ENCODE assay signal across 16 mouse cellular contexts in genomic region chr7:16128344-16128743, GRCm38 (mm10). TPM values are rescaled to one million over a fixed set of nuclear protein-coding genes. Genes with fewer than 3 reads are reported as not detected.
DNase-seq lines count a peak whose midpoint lies in the region; ATAC-seq and TF ChIP-seq lines count a peak whose summit lies in the region.
"Had no signal": no experiment of that assay in that cellular context is flagged by ENCODE, and none has a peak within 500 bp of the region (broad histone marks: within the 10 kb centered on the region; RNA-seq: fewer than 3 reads in every experiment).

No protein-coding gene starts in this region.

- peaks cover 12% of the 10 kb centered on the region; the same call in 1 of the 2 replicates for H3K4me1 ChIP-seq in heart, postnatal 0 days (ENCODE audit: control insufficient read depth, insufficient read depth)
- H3K4me1 ChIP-seq in heart, embryonic 10.5 days = peaks cover 38% of the 10 kb centered on the region
- H3K4me1 ChIP-seq in midbrain, postnatal 0 days (ENCODE audit: insufficient read depth, low read length) = peaks cover 14% of the 10 kb centered on the region
- H3K4me1 ChIP-seq in midbrain, embryonic 10.5 days = peaks cover 45% of the 10 kb centered on the region

- TF ChIP-seq EP300 in heart, postnatal 0 days (IDR thresholded peaks at IDR 0.05; ENCODE audit: low read depth) = no peak

- peaks cover 18% of the 10 kb centered on the region; the same call in 1 of the 2 replicates for H3K36me3 ChIP-seq in heart, postnatal 0 days (replicated peaks; ENCODE audit: control insufficient read depth, insufficient read depth, low read length)
- H3K36me3 ChIP-seq in heart, embryonic 10.5 days = peaks cover 35% of the 10 kb centered on the region
- H3K36me3 ChIP-seq in midbrain, postnatal 0 days (ENCODE audit: insufficient read depth, low read length) = peaks cover 25% of the 10 kb centered on the region
- peaks cover 10% of the 10 kb centered on the region; the same call in 1 of the 2 replicates for H3K36me3 ChIP-seq in midbrain, embryonic 10.5 days

- H3K27me3 ChIP-seq in heart, postnatal 0 days (ENCODE audit: control insufficient read depth, insufficient read depth, low read length) = no peaks in the 10 kb centered on the region
- H3K27me3 ChIP-seq in heart, embryonic 10.5 days (ENCODE audit: insufficient read depth, poor library complexity, severe bottlenecking) = peaks cover 25% of the 10 kb centered on the region; the same call in 1 of the 2 replicates
- no peaks in the 10 kb centered on the region for H3K27me3 ChIP-seq in midbrain, postnatal 0 days (ENCODE audit: insufficient read depth, low read length)
- H3K27me3 ChIP-seq in midbrain, embryonic 10.5 days (ENCODE audit: low read depth, poor library complexity, severe bottlenecking) = peaks cover 19% of the 10 kb centered on the region

- H3K27ac ChIP-seq in heart, postnatal 0 days (ENCODE audit: low read depth) = no peak overlapping the region
- H3K27ac ChIP-seq in heart, embryonic 10.5 days = no peak overlapping the region
- no peak overlapping the region for H3K27ac ChIP-seq in midbrain, postnatal 0 days (ENCODE audit: low read depth, low read length)
- no peak overlapping the region for H3K27ac ChIP-seq in midbrain, embryonic 10.5 days (replicated peaks)
- H3K27ac ChIP-seq: liver, embryonic 14.5 days had no signal

- peak; percentile 21 for DNase-seq in heart, postnatal 0 days (ENCODE audit: low spot score)
- DNase-seq in heart, embryonic 10.5 days (ENCODE audit: low spot score) = no peak
- DNase-seq in midbrain, postnatal 0 days (ENCODE audit: low spot score) = peak; percentile 38
- no peak for DNase-seq in midbrain, embryonic 10.5 days (ENCODE audit: low spot score)
- DNase-seq in cerebellum, adult 11-12 months = peak; percentile 96
- peak; percentile 96 for DNase-seq in cerebellum, adult 9-11 months
- no peak for DNase-seq in frontal cortex, postnatal 36 days (ENCODE audit: low spot score in 2 of 2)
- no peak for DNase-seq in c-Kit-positive CD71-positive TER-119-positive erythroid progenitor cells, embryonic 14.5 days (ENCODE audit: low spot score)
- DNase-seq: kidney, adult 9 months; retina, postnatal 1 day had no signal

- H3K9ac ChIP-seq in heart, postnatal 0 days (replicated peaks; ENCODE audit: low read depth, low read length) = no peak overlapping the region
- H3K9ac ChIP-seq in midbrain, postnatal 0 days (replicated peaks; ENCODE audit: low read length, poor library complexity, severe bottlenecking) = no peak overlapping the region
- H3K9ac ChIP-seq: liver, embryonic 14.5 days had no signal

- no peak overlapping the region for H3K4me3 ChIP-seq in heart, postnatal 0 days (ENCODE audit: low read depth, low read length)
- no peak overlapping the region for H3K4me3 ChIP-seq in heart, embryonic 10.5 days
- no peak overlapping the region for H3K4me3 ChIP-seq in midbrain, postnatal 0 days (ENCODE audit: low read depth, low read length)
- no peak overlapping the region for H3K4me3 ChIP-seq in midbrain, embryonic 10.5 days
- H3K4me3 ChIP-seq: megakaryocyte, embryonic 14.5 days had no signal

- no peaks in the 10 kb centered on the region for H3K9me3 ChIP-seq in heart, postnatal 0 days (replicated peaks; ENCODE audit: control insufficient read depth, low read length)
- H3K9me3 ChIP-seq in heart, embryonic 10.5 days = no peaks in the 10 kb centered on the region
- H3K9me3 ChIP-seq in midbrain, postnatal 0 days (ENCODE audit: low read length) = no peaks in the 10 kb centered on the region
- no peaks in the 10 kb centered on the region for H3K9me3 ChIP-seq in midbrain, embryonic 10.5 days (replicated peaks)
- H3K9me3 ChIP-seq: forebrain, embryonic 10.5 days; megakaryocyte, embryonic 14.5 days had no signal

- no peak for ATAC-seq in heart, postnatal 0 days (ENCODE audit: insufficient read depth, low read depth)
- no peak for ATAC-seq in midbrain, postnatal 0 days (ENCODE audit: low FRiP score)
- ATAC-seq: CD4-positive, CD25-positive, alpha-beta regulatory T cell, adult 4 months; lung, postnatal 0 days had no signal

- WGBS in heart, postnatal 0 days = 44% methylated on average over 6 of the region's 6 CpGs
- WGBS in heart, embryonic 10.5 days = 70% methylated on average over 6 of the region's 6 CpGs
- WGBS in midbrain, postnatal 0 days = 79% methylated on average over 6 of the region's 6 CpGs
- WGBS in midbrain, embryonic 10.5 days = 89% methylated on average over 6 of the region's 6 CpGs

- no peak for TF ChIP-seq CTCF in heart, postnatal 0 days (IDR thresholded peaks at IDR 0.05; ENCODE audit: low read depth)
- TF ChIP-seq CTCF in midbrain, postnatal 0 days (IDR thresholded peaks at IDR 0.05) = no peak

- no peak overlapping the region for H3K4me2 ChIP-seq in heart, postnatal 0 days (ENCODE audit: low read depth, low read length)
- no peak overlapping the region; the same call in 1 of the 2 replicates for H3K4me2 ChIP-seq in midbrain, postnatal 0 days (ENCODE audit: low read depth, low read length, poor library complexity, severe bottlenecking)

RNA-seq across cellular contexts. Expression of gene Slc8a2, which starts 1.3 kb away (rescaled TPM):
- total RNA-seq in heart, postnatal 0 days (2014; rRNA removed; ENCODE audit: low replicate concordance) = 0.57 and 1.2 TPM in 2 replicates
- polyA plus RNA-seq in heart, postnatal 0 days (2015; fragmentation: Nextera tagmentation; extraction: Ambion mirVana) = 0.03 and 0.05 TPM in 2 replicates
- polyA plus RNA-seq in heart, embryonic 10.5 days (2016; fragmentation: Nextera tagmentation; extraction: Ambion mirVana) = 0.24 and 0.28 TPM in 2 replicates
- 64.2 and 76.0 TPM in 2 replicates for total RNA-seq in midbrain, postnatal 0 days (2014; rRNA removed)
- 0.96 and 1.1 TPM in 2 replicates for polyA plus RNA-seq in midbrain, postnatal 0 days (2015; fragmentation: Nextera tagmentation; extraction: Ambion mirVana)
- 0.21 and 0.25 TPM in 2 replicates for polyA plus RNA-seq in midbrain, embryonic 10.5 days (2016; fragmentation: Nextera tagmentation; extraction: Ambion mirVana)
- total RNA-seq: MEL had no signal
- polyA plus RNA-seq: CD4-positive, CD25-positive, alpha-beta regulatory T cell, adult 4 months had no signal

RNA-seq across cellular contexts. Expression of gene Kptn, which starts 8.6 kb away (rescaled TPM):
- 40.1 and 45.1 TPM in 2 replicates for total RNA-seq in heart, postnatal 0 days (2014; rRNA removed; ENCODE audit: low replicate concordance)
- polyA plus RNA-seq in heart, postnatal 0 days (2015; fragmentation: Nextera tagmentation; extraction: Ambion mirVana) = 26.2 and 27.1 TPM in 2 replicates
- polyA plus RNA-seq in heart, embryonic 10.5 days (2016; fragmentation: Nextera tagmentation; extraction: Ambion mirVana) = 31.6 and 34.9 TPM in 2 replicates
- total RNA-seq in midbrain, postnatal 0 days (2014; rRNA removed) = 42.5 and 44.1 TPM in 2 replicates
- polyA plus RNA-seq in midbrain, postnatal 0 days (2015; fragmentation: Nextera tagmentation; extraction: Ambion mirVana) = 35.9 and 36.7 TPM in 2 replicates
- polyA plus RNA-seq in midbrain, embryonic 10.5 days (2016; fragmentation: Nextera tagmentation; extraction: Ambion mirVana) = 28.8 and 30.6 TPM in 2 replicates

RNA-seq across cellular contexts. Expression of gene Napa, which starts 30.1 kb away (rescaled TPM):
- total RNA-seq in heart, postnatal 0 days (2014; rRNA removed; ENCODE audit: low replicate concordance) = 259 and 452 TPM in 2 replicates
- polyA plus RNA-seq in heart, postnatal 0 days (2015; fragmentation: Nextera tagmentation; extraction: Ambion mirVana) = 144 and 154 TPM in 2 replicates
- polyA plus RNA-seq in heart, embryonic 10.5 days (2016; fragmentation: Nextera tagmentation; extraction: Ambion mirVana) = 182 and 196 TPM in 2 replicates
- total RNA-seq in midbrain, postnatal 0 days (2014; rRNA removed) = 375 and 403 TPM in 2 replicates
- polyA plus RNA-seq in midbrain, postnatal 0 days (2015; fragmentation: Nextera tagmentation; extraction: Ambion mirVana) = 236 and 258 TPM in 2 replicates
- polyA plus RNA-seq in midbrain, embryonic 10.5 days (2016; fragmentation: Nextera tagmentation; extraction: Ambion mirVana) = 187 and 188 TPM in 2 replicates

RNA-seq across cellular contexts. Expression of gene Meis3, which starts 46.5 kb away (rescaled TPM):
- 8.1 and 9.3 TPM in 2 replicates for total RNA-seq in heart, postnatal 0 days (2014; rRNA removed; ENCODE audit: low replicate concordance)
- 7.7 and 9.1 TPM in 2 replicates for polyA plus RNA-seq in heart, postnatal 0 days (2015; fragmentation: Nextera tagmentation; extraction: Ambion mirVana)
- polyA plus RNA-seq in heart, embryonic 10.5 days (2016; fragmentation: Nextera tagmentation; extraction: Ambion mirVana) = 22.5 and 41.8 TPM in 2 replicates
- 93.8 and 111 TPM in 2 replicates for total RNA-seq in midbrain, postnatal 0 days (2014; rRNA removed)
- 106 TPM in 2 replicates for polyA plus RNA-seq in midbrain, postnatal 0 days (2015; fragmentation: Nextera tagmentation; extraction: Ambion mirVana)
- polyA plus RNA-seq in midbrain, embryonic 10.5 days (2016; fragmentation: Nextera tagmentation; extraction: Ambion mirVana) = 80.7 and 99.3 TPM in 2 replicates

Comparison
In these comparisons a context has a peak if more than half of its experiments do, and no peak if none do; other contexts are left out.
1. DNase-seq: peak in heart, postnatal 0 days (single experiment), midbrain, postnatal 0 days (single experiment), cerebellum, adult 11-12 months (single experiment) and cerebellum, adult 9-11 months (single experiment); none in heart, embryonic 10.5 days (single experiment), midbrain, embryonic 10.5 days (single experiment), frontal cortex, postnatal 36 days (0 of 2) and c-Kit-positive CD71-positive TER-119-positive erythroid progenitor cells, embryonic 14.5 days (single experiment).